In the genomic region with DNA sequence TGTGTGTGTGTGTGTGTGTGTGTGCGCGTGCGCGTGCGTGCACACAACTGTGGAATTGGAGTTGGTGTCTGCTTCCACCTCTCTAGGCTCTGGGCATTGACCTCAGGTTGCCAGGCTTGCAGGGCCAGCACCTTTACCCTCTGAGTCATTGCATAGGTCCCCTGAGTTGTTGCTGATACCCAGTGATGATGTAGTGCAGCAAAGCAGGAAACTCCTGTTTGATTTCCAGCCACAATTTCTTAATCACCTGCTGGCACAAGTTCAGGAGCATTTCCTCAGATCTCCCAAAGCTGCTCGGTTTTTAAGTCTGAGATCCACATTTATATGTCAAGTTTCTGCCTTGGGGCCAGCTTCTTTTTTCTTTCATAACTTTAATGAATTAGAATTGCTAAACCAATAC, we compare ENCODE assay signal across 17 mouse cellular contexts.
DNase-seq lines count a peak whose midpoint lies in the region; ATAC-seq and TF ChIP-seq lines count a peak whose summit lies in the region.
"Had no signal": no experiment of that assay in that cellular context is flagged by ENCODE, and none has a peak within 500 bp of the region (broad histone marks: within the 10 kb centered on the region; RNA-seq: fewer than 3 reads in every experiment).

No protein-coding gene starts in this region.

- peak; percentile 40 for DNase-seq in adrenal gland, postnatal 14 days
- no peak for DNase-seq in adrenal gland, adult 8-10 months
- no peak for DNase-seq in heart, embryonic 10.5 days (ENCODE audit: low spot score)
- peak; percentile 39 to 66 for DNase-seq in lung, adult 18-20 months
- DNase-seq in lung, adult 2 months: no peak
- peak; percentile 66 for DNase-seq in gonadal fat pad, adult 2 months (ENCODE audit: low read depth)
- no peak for DNase-seq in thymus, postnatal 4 days
- DNase-seq: cerebellum, postnatal 10 days; kidney, adult 11 months; liver, embryonic 13.5 days; lung, postnatal 10 days had no signal

- no peaks in the 10 kb centered on the region for H3K27me3 ChIP-seq in heart, embryonic 13.5 days (replicated peaks)
- H3K27me3 ChIP-seq in heart, embryonic 10.5 days (ENCODE audit: insufficient read depth, poor library complexity, severe bottlenecking): no peaks in the 10 kb centered on the region
- H3K27me3 ChIP-seq: embryonic facial prominence, embryonic 15.5 days; hindbrain, embryonic 15.5 days; liver, embryonic 13.5 days; midbrain, embryonic 15.5 days had no signal

- no peak overlapping the region for H3K9ac ChIP-seq in heart, embryonic 13.5 days
- H3K9ac ChIP-seq: embryonic facial prominence, embryonic 15.5 days; hindbrain, embryonic 15.5 days; liver, embryonic 13.5 days; midbrain, embryonic 15.5 days had no signal

- no peaks in the 10 kb centered on the region for H3K9me3 ChIP-seq in heart, embryonic 13.5 days
- no peaks in the 10 kb centered on the region for H3K9me3 ChIP-seq in heart, embryonic 10.5 days
- H3K9me3 ChIP-seq: embryonic facial prominence, embryonic 15.5 days; hindbrain, embryonic 15.5 days; liver, embryonic 13.5 days; midbrain, embryonic 15.5 days had no signal

- H3K36me3 ChIP-seq in heart, embryonic 13.5 days: no peaks in the 10 kb centered on the region
- no peaks in the 10 kb centered on the region for H3K36me3 ChIP-seq in heart, embryonic 10.5 days
- H3K36me3 ChIP-seq: embryonic facial prominence, embryonic 15.5 days; G1E; hindbrain, embryonic 15.5 days; liver, embryonic 13.5 days; midbrain, embryonic 15.5 days had no signal

- no peak for TF ChIP-seq CTCF in lung, adult 2 months (IDR thresholded peaks at IDR 0.05; ENCODE audit: insufficient read depth, low read length)

- ATAC-seq in heart, embryonic 13.5 days (ENCODE audit: extremely low read depth, insufficient number of reproducible peaks, low FRiP score, low TSS enrichment): no peak
- ATAC-seq: midbrain, embryonic 15.5 days had no signal

- peaks cover 15% of the 10 kb centered on the region for H3K4me1 ChIP-seq in heart, embryonic 13.5 days
- H3K4me1 ChIP-seq in heart, embryonic 10.5 days: peaks cover 15% of the 10 kb centered on the region
- peaks cover 3% of the 10 kb centered on the region; the same call in 1 of the 2 replicates for H3K4me1 ChIP-seq in lung, adult 2 months (ENCODE audit: control insufficient read depth, insufficient read depth, low read length)
- H3K4me1 ChIP-seq: hindbrain, embryonic 15.5 days; midbrain, embryonic 15.5 days had no signal

- H3K4me2 ChIP-seq in heart, embryonic 13.5 days: no peak overlapping the region
- H3K4me2 ChIP-seq: embryonic facial prominence, embryonic 15.5 days; hindbrain, embryonic 15.5 days; liver, embryonic 13.5 days; midbrain, embryonic 15.5 days had no signal

- 90% methylated on average over 6 of the region's 6 CpGs for WGBS in heart, embryonic 13.5 days
- 87% methylated on average over 6 of the region's 6 CpGs for whole genome bisulfite sequencing in heart, embryonic 10.5 days
- WGBS in lung, adult 2 months: 82% methylated on average over 6 of the region's 6 CpGs

- H3K27ac ChIP-seq in heart, embryonic 13.5 days (replicated peaks): 0 out of 2 replicates have a peak overlapping the region, but pooled peaks have one; percentile 24
- no peak overlapping the region for H3K27ac ChIP-seq in heart, embryonic 10.5 days
- H3K27ac ChIP-seq: embryonic facial prominence, embryonic 15.5 days; hindbrain, embryonic 15.5 days; liver, embryonic 13.5 days; midbrain, embryonic 15.5 days had no signal

- no peak for TF ChIP-seq POLR2A in lung, adult 2 months (IDR thresholded peaks at IDR 0.05; ENCODE audit: borderline replicate concordance, extremely low read depth, low read depth, low read length)

- H3K4me3 ChIP-seq in heart, embryonic 13.5 days: no peak overlapping the region
- H3K4me3 ChIP-seq in heart, embryonic 10.5 days: no peak overlapping the region
- H3K4me3 ChIP-seq in lung, adult 2 months (replicated peaks; ENCODE audit: extremely low read depth, low read depth, low read length): no peak overlapping the region
- H3K4me3 ChIP-seq: embryonic facial prominence, embryonic 15.5 days; hindbrain, embryonic 15.5 days; liver, embryonic 13.5 days; midbrain, embryonic 15.5 days; myocyte had no signal

Comparison
In these comparisons a context has a peak if more than half of its experiments do, and no peak if none do; other contexts are left out.
1. DNase-seq: peak in adrenal gland, postnatal 14 days (single experiment), lung, adult 18-20 months (2 of 2) and gonadal fat pad, adult 2 months (single experiment); none in adrenal gland, adult 8-10 months (single experiment), heart, embryonic 10.5 days (single experiment), lung, adult 2 months (single experiment) and thymus, postnatal 4 days (single experiment).